Mouse (Mus musculus) E14TG2a.4 (cell line): ENCODE results near the gene Ccne1.
A peak's percentile ranks its signal among the peaks of the same experiment; 100 is the strongest.

Source experiments
- H3K27me3 ChIP-seq: 2 replicates; pipeline ENCODE4 v1.6.1; 2014; ENCODE audit warnings: low read length, control low read depth; ENCODE audit not compliant: insufficient read depth
- H3K36me3 ChIP-seq: 2 replicates; pipeline ENCODE4 v1.6.1; 2014; ENCODE audit warnings: low read length, control low read depth; ENCODE audit not compliant: insufficient read depth
- H3K4me1 ChIP-seq: replicated peaks from 2 replicates; pipeline ENCODE4 v1.6.1; 2014; ENCODE audit warnings: low read depth, low read length, control low read depth
- H3K4me3 ChIP-seq: replicated peaks from 2 replicates; pipeline ENCODE4 v1.5.1; 2014; ENCODE audit warnings: mild to moderate bottlenecking, low read length
- H3K9me3 ChIP-seq: 2 replicates; pipeline ENCODE4 v1.6.1; 2014; ENCODE audit warnings: low read length, control low read depth
- CTCF ChIP-seq: conservative IDR thresholded peaks from 2 replicates; pipeline ENCODE4 v1.5.1; 2014; ENCODE audit warnings: low read length
- NANOG ChIP-seq: IDR thresholded peaks from 2 replicates; pipeline ENCODE4 v1.6.1; 2014; ENCODE audit warnings: borderline replicate concordance, low read length, mixed read lengths
- POU5F1 ChIP-seq: IDR thresholded peaks from 2 replicates; pipeline ENCODE4 v1.6.1; 2014; ENCODE audit warnings: low read length, borderline replicate concordance

The Ccne1 gene

DNA sequence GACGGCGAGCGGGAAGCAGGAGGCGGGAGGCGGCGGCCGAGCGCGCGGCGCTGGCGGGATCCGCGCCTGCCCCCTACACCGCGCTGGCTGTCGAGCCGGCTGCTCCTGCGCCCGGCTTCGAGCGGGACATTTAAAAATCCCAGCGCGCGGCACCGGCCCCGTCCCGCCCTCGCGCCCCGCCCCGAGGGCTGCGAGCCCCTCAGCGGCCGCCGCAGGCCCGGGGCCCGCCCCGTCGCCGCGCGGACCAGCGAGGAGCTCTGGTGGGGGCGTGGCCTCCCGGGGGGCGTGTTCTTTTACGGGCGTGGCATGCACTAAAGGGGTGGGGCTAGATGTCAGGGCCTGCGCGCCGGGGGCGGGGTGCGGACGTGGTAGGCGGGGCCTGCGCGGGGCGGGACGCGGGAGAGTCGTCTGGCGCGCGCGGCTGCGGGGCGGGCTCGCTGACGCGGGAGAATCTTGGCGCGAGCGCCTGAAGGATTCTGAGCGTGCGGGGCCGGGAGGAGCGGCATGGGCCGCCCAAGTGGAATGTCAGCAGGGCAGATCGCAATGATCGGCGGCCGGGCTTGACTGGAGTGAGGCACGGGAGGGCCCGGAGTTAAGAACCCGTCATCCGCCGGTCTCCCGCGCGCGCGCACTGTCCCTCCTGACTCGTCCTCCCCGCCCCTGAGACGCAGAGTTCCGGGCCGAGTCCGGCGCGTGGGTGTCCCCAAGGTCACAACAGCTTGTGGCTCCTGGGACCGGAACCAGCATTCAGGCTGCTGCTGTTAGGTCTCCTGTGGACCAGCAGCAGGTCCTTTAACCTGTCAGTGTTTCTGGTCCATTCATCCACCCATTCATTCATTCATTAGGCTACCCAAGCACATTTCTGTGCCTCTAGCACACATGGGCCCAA lies at the start of gene Ccne1:
Ccne1 (minus strand) TSS at position 164 of the 889 bp plus-strand sequence.
- peaks cover 87% of the 10 kb centered on the region for H3K4me1 ChIP-seq
- no peaks in the 10 kb centered on the region for H3K27me3 ChIP-seq
- no peak for TF ChIP-seq NANOG
- TF ChIP-seq POU5F1: no peak
- TF ChIP-seq CTCF: no peak
- peaks cover 35% of the 10 kb centered on the region for H3K36me3 ChIP-seq
- no peaks in the 10 kb centered on the region for H3K9me3 ChIP-seq
- peak within 1 kb of the TSS; percentile 97 for H3K4me3 ChIP-seq

DNA sequence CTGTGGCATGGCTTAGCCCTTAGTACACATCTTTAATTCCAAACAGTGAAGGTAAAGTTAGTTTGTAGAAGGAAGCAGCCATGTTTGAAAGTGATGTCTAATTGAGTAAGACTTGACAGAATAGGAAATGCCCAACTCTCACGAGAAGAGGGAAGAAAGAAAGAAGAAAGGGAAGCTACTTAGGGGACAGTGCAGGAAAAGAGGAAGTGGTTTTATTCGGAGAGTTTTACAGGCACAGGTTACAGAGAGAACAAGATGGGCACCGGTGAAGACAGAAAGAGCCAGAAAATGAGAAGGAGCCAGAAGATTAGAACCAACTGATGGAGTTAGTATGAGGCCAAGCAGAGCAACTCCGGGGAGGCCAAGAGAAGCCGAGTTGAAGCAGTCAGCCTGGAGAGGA lies 48.5 kb upstream of the Ccne1 start:
- no peak for TF ChIP-seq CTCF
- no peak overlapping the region for H3K4me3 ChIP-seq
- H3K36me3 ChIP-seq: no peaks in the 10 kb centered on the region
- H3K9me3 ChIP-seq: no peaks in the 10 kb centered on the region
- no peaks in the 10 kb centered on the region for H3K27me3 ChIP-seq
- H3K4me1 ChIP-seq: peaks cover 32% of the 10 kb centered on the region

DNA sequence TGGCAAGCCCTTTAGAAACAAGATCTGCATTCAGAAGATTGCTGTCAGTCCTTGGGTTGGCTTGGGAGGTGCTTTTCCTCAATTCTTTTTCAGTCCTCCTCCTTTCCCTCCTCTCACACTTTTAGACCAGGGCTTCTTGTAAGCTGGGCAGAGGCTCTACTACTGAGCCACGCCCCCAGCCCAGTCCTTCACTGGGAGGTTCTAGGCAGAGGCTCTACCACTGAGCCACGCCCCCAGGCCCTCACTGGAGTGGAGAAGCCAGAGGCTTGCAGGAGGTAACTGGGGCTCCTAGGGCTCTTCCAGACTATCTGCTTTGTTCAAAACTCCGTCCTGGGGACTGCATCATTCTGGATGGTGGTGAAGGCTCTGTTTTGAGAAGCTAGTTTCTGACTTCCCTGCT lies 45.2 kb upstream of the Ccne1 start:
- peaks cover 25% of the 10 kb centered on the region for H3K4me1 ChIP-seq
- H3K27me3 ChIP-seq: peaks cover 14% of the 10 kb centered on the region
- H3K9me3 ChIP-seq: peaks cover 2% of the 10 kb centered on the region
- no peaks in the 10 kb centered on the region for H3K36me3 ChIP-seq
- no peak for TF ChIP-seq NANOG
- no peak for TF ChIP-seq POU5F1
- no peak for TF ChIP-seq CTCF
- H3K4me3 ChIP-seq: no peak overlapping the region

DNA sequence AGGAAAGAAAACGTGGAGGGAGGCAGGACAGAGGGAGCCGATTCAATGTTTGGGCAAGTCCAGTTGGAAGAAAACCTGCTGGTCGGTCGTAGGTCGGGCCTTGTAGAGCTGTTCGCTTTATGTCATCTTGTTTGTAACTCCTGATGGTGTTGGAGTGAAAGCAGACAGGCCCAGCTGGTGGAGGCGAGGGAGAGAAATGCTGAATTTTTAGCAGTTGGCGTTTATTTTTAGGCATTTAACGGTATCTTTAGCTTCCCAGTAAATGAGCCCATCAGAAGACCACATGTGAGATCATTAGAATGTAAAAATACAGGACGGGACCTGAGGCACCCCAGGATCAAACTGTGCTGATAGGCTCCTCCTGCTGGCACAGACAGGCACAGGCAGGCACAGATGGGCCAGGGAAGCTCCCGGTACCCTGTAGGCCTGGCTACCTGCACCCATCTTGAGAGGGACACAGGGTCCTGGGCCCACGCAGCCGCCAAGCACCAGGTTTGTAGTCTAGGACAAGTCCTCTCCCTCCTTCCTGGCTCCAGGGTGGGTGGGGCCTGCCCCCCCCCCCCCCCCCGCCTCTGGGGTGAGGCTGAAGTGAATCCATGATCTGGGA lies 44.5 kb upstream of the Ccne1 start:
- Histone ChIP-seq H3K4me3 (no peak overlapping the region), H3K27me3 (peaks cover 14% of the 10 kb centered on the region), H3K36me3 (no peaks in the 10 kb centered on the region), H3K4me1 (peaks cover 22% of the 10 kb centered on the region), H3K9me3 (peaks cover 6% of the 10 kb centered on the region)
- TF ChIP-seq NANOG: no peak
- no peak for TF ChIP-seq POU5F1
- 0 out of 2 replicates have a peak, but pooled peaks have one; percentile 6 for TF ChIP-seq CTCF

DNA sequence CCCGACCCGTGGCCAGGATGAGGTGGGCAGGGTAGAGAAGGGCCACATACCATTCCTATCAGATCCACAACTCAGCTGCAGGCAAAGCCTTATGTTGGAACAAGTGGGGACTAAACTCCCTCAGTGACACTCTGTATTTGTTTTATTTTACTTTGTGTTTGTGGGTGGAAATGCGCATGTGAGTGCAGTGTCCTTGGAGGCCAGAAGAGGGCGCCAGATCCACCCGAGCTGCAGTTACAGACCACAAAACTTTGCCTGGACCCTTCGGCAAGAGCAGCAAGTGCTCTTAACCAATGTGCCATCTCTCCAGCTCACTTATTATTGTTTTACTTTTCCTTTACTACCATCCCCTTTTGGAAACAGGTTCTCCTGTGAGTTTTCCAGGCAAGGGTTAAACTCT lies 40.1 kb upstream of the Ccne1 start:
- Histone ChIP-seq H3K4me1 (peaks cover 20% of the 10 kb centered on the region), H3K9me3 (peaks cover 6% of the 10 kb centered on the region), H3K36me3 (no peaks in the 10 kb centered on the region), H3K4me3 (no peak overlapping the region), H3K27me3 (peaks cover 16% of the 10 kb centered on the region)
- TF ChIP-seq CTCF: peak; percentile 83
- no peak for TF ChIP-seq POU5F1

DNA sequence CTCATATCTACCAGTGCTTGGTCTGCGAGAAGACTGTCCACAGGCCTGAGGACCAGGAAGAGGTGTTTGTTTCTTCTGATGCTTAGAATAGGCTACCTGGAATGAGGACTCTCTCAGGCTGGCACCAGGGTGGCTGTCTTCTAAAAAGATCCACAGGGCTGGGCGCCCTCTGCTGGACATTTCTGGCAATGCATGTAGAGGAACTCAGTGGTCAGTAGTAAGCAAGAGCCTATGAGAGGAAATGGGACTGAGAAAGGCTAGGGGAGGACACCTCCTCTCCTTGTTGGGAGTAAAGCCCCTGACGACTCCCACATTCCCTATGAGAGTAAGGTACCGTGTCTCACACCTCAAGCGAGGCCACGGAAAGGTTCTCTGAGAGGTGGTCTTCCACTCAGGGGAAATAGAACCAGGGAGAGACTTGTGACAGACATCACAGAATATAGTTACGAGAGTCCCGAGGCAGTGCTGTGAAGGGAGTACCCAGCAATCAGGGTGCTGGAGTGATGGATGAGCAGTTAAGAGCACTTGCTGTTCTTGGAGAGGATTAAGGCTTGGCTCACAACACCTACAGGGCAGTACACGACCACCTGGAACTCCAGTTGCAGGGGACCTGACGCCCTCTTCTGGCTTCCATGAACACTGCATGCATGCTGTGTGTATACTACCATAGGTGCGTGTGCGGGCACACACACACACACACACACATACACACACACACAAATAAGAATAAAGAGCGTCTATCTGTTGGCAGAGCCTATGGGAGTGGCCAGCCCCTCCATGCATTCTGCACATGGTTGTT lies 34.6 kb upstream of the Ccne1 start:
- no peaks in the 10 kb centered on the region for H3K9me3 ChIP-seq
- H3K4me1 ChIP-seq: peaks cover 15% of the 10 kb centered on the region
- TF ChIP-seq NANOG (no peak), CTCF (peak; percentile 99)
- no peak overlapping the region for H3K4me3 ChIP-seq
- H3K36me3 ChIP-seq: no peaks in the 10 kb centered on the region
- 0 out of 2 replicates have a peak, but pooled peaks cover 2% of the 10 kb centered on the region for H3K27me3 ChIP-seq

DNA sequence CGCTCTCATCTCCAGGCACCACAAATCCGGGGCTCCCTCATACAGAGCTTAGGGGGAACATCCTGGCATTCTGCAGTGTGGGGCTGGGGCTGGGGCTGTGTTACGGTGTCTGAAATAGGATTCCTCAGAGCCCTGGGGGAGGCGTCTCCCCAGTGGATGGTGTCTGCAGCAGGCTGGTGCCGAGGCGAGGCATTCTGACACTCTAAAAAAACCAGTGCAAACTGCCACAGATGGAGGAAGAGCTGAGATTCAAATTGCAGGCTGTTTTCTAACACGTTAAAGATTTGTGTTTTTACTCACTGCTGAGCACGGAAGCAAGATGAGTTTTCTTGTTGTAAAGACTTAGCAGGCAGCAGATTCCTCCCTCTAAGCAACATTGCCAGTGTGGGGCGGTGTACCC lies 33.0 kb upstream of the Ccne1 start:
- Histone ChIP-seq H3K36me3 (no peaks in the 10 kb centered on the region), H3K4me1 (peaks cover 14% of the 10 kb centered on the region)
- TF ChIP-seq POU5F1 (no peak), NANOG (no peak), CTCF (no peak)

DNA sequence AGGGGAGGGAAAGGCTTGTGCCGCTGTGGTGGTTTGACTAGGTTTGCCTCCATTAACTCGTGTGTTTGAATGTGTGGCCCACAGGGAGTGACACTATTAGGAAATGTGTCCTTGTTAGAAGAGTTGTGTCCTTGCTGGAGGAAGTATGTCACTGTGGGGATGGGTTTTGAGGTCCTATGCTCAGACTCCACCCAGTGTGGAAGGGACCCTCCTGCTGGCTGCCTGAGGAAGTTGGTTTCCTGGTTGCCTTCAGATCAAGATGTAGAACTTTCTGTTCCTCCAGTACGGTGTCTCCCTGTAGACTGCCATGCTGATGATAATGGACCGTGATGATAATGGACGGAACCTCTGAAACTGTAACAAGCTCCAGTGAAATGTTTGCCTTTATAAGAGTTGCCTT lies 27.1 kb upstream of the Ccne1 start:
- TF ChIP-seq POU5F1 (no peak), CTCF (no peak), NANOG (no peak)
- Histone ChIP-seq H3K4me3 (no peak overlapping the region), H3K27me3 (peaks cover 29% of the 10 kb centered on the region), H3K9me3 (no peaks in the 10 kb centered on the region), H3K4me1 (peaks cover 10% of the 10 kb centered on the region; the same call in 1 of the 2 replicates), H3K36me3 (no peaks in the 10 kb centered on the region)

More for the DNA sequence above, 33.0 kb upstream of the Ccne1 start:
- H3K4me3 ChIP-seq: no peak overlapping the region
- H3K9me3 ChIP-seq: no peaks in the 10 kb centered on the region
- peaks cover 2% of the 10 kb centered on the region; the same call in 1 of the 2 replicates for H3K27me3 ChIP-seq
